Mouse (Mus musculus) retina, postnatal 7 days (tissue): ENCODE data around the gene Hddc3.
"Not testable (repeated sequence)": the region's sequence is repeated elsewhere in the genome, so short reads cannot be mapped to it uniquely, and the experiment has no call there.

Experiments
- DNase-seq: peaks from one replicate; pipeline ENCODE4 v3.0.0-alpha.2; 2012; ENCODE audit warnings: low read depth, low spot score

The Hddc3 gene

GRCm38 (mm10) chr7:80342858-80343257 is at the start of gene Hddc3:
Gene Hddc3, plus strand, starts transcription at chr7:80343104.
- DNase-seq: peak; percentile 93

DNA sequence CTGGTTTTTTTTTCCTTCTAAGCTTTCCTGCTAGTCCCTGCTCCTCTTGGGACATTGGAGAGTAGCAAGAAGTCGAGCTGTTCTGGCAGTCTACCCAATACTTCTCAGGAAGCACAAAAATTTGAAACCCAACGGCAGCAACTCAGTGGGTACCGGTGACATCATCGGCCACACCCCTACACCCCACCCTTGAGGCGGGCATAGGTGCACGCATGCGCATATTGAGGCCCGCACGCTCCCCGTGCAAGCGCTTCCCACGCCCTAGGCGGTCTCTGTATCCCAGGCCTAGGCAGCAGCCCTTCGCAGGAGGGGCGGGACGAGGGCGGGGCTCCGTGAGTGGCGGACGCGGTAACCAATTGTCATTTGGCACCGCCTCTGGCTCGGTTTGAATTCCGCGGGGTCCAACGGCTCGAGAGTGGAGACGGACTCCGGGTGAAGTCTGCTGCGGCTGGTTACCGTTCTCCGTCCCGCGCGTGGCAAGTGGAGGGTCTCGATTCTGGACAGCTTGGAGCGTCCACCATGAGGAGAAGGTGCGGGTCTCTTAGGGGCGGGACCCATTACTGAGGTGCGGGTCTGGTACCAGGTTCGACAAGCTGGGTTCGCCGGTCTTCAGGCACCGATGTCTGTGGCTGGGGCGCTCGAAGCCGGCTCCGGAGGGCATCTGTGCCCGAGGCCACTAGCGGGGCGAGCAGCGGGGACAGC is 48.7 kb upstream of the Hddc3 start, which contains the start of gene Prc1:
Prc1 (plus strand) TSS at position 389 of the 702 bp plus-strand sequence.
- DNase-seq: peak; percentile 94

DNA sequence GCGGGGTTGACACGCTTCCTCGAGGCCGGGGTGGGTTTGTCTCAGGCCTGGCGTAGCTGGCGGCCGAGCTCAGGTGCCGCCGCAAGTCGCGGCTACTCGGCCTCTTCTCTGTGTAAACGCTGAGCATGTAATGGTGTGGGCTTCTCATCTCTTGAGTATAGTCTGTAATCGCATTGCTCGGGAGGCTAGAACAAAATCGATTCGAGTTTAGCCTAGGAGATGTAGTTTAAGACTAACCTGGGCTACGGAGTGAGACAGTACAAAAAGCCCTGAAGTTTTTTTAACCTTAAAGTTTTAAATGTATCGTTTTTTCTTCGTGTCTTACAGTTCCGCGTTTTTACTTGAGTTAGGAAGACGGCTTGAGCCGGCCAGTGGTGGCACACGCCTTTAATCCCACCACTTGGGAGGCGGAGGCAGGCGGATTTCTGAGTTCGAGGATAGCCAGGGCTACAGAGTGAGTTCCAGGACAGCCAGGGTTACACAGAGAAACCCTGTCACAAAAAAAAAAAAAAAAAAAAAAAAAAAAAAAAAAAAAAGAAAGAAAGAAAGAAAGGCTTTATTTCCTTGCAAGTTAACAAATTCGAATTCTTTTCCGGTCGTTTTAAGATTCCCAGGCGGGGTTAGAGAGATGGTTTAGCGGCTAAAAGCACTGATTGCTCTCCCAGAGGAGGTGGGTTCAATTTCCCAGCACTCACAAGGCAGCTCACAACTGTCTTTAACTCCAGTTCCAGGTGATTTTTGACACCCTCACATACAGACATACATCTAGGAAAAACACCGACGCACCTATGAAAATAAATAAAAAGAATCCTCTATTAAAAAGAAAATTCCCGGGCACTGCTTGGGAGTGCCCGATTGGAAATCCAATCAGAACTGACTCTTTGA is 47.9 kb upstream of the Hddc3 start:
- DNase-seq: no peak

- no peak for DNase-seq
Measured at GRCm38 (mm10) chr7:80296462-80296861, 46.4 kb upstream of the Hddc3 start.

GRCm38 (mm10) chr7:80297041-80297440 is 45.9 kb upstream of the Hddc3 start:
- no peak for DNase-seq

DNA sequence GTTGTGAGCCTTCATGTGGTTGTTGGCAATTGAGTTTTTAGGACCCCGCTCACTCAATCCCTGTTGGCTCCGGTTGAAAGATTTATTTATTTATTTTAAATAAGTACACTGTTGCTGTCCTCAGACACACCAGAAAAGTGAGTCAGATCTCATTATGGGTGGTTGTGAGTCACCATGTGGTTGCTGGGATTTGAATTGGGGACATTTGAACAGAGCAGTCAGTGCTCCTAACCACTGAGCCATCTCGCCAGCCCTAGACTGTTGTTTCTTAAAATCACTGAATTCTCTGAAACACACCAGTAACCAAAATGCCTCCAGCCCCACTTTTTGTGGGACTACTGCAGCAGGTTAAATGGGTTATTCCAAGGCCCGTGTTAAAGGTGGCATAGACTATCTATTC is 44.1 kb upstream of the Hddc3 start:
- DNase-seq: no peak

DNA sequence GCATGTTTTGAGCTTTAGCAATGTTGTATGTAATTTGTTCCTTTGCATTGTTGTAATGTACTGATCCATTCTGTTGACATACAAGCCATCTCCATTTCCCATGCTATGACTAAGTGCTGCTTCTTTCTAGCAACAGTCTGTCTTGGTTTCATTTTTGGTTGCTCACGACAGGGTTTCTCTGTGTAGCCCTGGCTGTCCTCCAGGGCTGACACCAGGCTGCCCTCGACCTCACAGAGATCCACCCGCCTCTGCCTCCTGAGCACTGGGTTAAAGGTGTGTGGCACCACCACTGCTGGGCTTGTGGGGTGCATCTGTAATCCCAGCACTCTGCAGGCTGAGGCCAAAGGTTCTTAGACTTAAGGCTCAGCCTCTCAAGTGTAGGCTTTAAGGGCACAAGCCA is 43.3 kb upstream of the Hddc3 start:
- no peak for DNase-seq

DNA sequence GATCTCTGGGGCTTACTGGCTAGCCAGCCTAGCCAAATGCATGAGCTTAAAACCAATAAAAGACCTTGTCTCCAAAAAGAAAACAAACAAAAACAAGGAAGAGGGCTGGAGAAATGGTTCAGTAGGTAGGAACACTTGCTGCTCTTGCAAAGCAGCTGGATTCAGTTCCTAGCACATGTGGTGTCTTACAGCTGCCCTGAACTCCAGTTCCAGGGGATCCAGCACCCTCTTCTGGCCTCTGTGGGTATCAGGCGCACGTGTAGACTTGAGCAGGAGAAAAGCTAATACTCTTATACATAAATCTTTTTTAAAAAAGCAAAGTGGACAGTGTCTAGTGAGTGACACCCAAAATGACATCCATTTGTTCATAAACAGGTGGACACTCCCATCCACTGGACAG is 41.4 kb upstream of the Hddc3 start:
- DNase-seq: no peak

DNA sequence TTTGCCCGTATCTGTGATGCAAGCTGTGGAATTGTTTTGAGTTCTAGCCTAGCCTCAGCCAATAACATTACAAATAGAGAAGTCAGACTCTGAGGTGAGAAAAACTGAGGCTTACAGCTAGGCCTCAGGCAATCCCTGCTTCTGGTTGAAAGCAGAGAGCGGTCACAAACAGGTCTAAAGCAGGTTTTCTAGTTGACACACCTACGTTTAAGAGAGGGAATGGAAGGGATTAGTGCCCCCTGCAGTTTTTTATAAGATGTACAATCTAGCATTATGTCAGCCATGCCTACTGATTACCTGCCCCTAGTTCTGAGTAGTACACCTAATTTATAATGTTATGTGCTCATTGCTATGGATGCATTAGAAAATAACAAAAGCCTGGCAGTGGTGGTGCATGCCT is 35.1 kb upstream of the Hddc3 start:
- DNase-seq: no peak

DNA sequence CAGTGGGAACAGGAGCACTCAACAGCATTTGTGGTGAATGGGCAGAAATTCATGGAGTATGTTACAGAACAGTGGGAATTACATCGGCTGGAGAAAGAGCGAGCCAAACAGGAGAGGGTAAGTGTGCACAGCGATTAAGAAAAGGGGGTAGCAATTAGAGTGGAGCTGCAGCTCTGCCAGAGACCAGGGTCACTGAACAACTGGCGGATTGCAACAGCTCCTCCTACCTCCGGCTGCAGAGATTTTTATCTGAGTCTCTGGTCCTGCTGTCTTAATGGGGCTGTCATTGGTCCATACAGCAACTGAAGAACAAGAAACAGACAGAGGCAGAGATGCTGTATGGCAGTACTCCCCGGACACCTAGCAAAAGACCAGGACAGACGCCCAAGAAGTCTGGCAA is 32.1 kb upstream of the Hddc3 start:
- no peak for DNase-seq

GRCm38 (mm10) chr7:80315733-80316132 is 27.2 kb upstream of the Hddc3 start:
- DNase-seq: no peak

GRCm38 (mm10) chr7:80317439-80318115 is 25.3 kb upstream of the Hddc3 start:
- DNase-seq: no peak

DNA sequence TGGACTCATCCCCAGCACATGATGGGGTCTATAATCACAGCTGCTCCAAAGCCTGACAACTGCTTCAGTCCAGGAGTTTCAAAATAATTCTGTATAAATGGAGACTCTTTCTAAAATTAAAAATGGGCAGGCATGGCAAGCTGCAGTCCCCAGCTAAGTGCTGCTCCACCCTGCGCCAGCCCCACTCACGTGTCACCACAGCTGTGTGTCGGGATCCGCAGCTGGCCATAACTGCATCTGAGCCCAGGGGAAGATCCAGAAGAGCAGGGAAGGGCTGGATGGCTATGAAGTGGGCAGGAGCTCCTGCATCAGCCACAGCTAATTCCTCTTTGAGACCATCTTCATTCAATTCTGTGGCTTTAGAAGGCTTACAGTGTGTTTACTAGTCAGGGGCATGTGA is 24.2 kb upstream of the Hddc3 start:
- no peak for DNase-seq

DNA sequence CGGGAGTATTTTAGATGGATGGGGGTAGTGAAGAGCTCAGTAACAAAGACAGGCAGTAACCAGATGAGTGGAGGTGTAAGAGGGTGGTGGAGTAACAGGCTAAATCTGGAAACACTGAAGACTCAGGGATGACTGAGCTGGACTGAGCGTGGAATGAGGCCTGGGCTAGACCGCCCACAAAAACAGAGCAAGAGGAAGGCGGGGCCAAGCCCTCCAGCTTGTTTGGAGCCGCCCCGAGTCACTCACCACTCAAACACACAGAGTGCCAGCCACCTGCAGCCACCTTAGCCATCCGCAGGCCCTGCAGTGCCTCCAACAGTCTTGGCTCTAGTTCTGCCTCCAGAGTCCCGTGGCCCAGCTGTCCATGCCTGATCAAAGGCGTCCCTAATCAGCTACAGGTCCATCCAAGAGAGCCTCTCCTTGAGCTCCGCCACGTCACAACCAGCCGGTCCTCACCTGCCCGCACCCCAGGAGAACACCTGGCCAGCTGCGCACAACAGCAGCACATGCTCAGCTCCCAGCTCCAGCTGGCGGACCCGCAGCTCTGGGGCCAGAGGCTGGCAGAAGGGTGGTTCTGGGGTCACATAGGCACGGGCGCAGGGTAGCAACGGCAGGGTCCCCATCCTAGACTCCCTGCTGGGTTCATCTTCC is 22.9 kb upstream of the Hddc3 start:
- no peak for DNase-seq

GRCm38 (mm10) chr7:80323336-80323735 is 19.6 kb upstream of the Hddc3 start:
- DNase-seq: no peak

DNA sequence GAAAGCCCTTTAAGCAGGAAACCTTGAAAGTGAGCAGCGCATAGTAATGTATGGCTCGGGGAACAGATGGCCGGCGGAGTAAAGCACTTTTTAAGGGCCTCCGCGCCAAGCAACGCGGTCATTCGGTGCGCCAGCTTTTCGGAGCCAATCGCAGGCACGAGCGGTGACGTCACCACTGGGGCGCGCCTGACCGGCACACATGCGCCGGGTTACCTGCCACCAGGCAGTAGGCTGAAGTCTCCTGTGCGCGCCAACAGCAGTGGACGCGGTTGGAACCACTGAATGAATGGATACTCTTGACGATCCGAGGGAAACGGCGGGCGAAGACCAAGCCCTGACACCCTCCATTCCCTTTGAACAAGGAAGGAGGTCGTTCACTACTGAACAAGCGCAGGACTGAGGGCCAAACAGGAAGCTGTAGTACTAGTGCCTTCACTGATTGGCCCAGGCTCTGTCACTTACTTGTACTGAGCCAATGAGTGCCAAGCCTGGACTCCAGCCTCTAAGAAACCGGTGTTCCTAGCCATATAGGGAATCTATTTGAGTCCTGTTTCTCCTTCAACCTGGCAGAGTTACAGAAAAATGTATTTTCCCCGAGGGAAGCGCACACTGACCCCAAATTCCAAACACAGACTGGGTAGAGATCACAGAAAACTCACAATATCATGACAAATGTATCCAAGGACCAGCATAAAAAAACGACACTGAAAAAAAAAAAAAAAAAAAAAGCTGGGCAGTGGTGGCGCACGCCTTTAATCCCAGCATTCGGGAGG is 18.7 kb upstream of the Hddc3 start, which contains the start of gene Rccd1:
Rccd1 (minus strand) TSS at position 412 of the 773 bp plus-strand sequence.
- peak; percentile 84 for DNase-seq

DNA sequence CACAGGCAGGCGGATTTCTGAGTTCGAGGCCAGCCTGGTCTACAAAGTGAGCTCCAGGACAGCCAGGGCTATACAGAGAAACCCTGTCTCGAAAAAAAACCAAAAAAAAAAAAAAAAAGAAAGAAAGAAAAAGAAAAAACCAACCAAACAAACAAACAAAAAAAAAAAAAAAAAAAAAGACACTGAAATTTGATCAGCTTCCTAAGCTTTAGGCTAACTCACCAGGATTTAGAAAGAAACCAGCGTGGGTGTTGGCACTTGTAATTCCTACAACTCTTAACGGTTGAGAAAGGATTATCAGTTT is 18.1 kb upstream of the Hddc3 start:
- not testable (repeated sequence) for DNase-seq

DNA sequence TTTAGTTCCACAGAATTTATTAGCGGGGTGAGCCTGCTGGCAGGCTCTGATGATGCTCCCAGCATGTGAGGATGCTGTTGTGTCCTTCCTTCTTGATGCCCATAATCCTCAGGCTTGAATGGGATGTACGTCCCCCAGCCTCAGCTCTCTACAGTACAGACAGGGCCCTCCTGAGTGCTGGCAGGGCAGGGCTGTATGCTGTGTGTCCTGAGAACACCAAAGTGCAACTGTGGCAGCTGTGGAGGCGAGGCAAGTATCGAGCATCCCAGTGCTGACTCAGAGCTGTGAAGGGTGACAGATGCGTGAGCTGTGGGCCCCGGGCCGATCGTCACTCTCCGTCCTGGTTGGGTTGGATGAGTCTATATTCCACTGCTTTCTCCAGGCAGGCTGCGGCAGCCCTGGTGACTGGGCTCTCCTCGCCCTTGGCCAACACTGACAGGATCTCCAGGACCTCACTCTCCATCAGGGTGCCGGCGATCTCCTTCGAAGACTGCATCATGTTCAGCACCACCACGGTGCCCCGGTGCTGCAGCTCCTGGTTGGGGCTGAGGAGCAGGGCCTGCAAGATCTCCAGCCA is 17.5 kb upstream of the Hddc3 start:
- no peak for DNase-seq

- DNase-seq: no peak
Measured at GRCm38 (mm10) chr7:80326076-80326475, 16.8 kb upstream of the Hddc3 start.

DNA sequence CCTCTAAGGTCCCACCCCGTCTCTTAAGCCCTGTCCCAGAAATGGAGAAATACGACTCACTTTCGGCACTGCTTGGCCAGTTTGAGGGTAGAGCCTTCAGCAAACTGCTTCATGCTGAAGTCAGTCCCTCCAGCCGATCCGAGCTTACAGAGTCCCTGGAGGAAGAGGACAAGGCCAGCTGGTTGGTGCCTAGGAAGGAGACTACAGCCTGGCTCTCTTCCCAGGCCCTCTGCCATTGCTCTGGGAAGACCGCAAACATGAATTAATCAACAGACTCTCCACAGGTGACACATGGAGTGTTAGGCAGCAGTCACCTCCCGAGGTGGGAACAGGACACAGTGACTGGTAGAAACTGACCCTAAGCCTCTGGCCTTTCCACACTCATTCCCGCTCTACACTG is 12.6 kb upstream of the Hddc3 start:
- no peak for DNase-seq

GRCm38 (mm10) chr7:80331433-80331832 is 11.5 kb upstream of the Hddc3 start:
- DNase-seq: no peak
